Mouse (Mus musculus) limb, embryonic 14.5 days (tissue): ENCODE data around the gene D17Wsu92e. TPM values are rescaled to one million over a fixed set of nuclear protein-coding genes. Genes with fewer than 3 reads are reported as not detected.
A peak's percentile ranks its signal among the peaks of the same experiment; 100 is the strongest.

Source experiments
- ATAC-seq: fragments of 200-750 bp; cut with Nextera tagmentation; 2 replicates; pipeline ENCODE4 v1.8.0; 2017; ENCODE audit warnings: low read depth, moderate number of reproducible peaks, moderate TSS enrichment; ENCODE audit not compliant: low FRiP score
- DNase-seq: peaks from one replicate; pipeline ENCODE4 v3.0.0-alpha.2; 2015; ENCODE audit warnings: low spot score
- H3K27ac ChIP-seq: fragments of 300-500 bp; sonication (generic); replicated peaks from 2 replicates; pipeline ENCODE4 v1.5.1; 2014; ENCODE audit warnings: low read depth, mild to moderate bottlenecking, low read length, moderate library complexity, mixed read lengths
- H3K27me3 ChIP-seq: fragments of 300-500 bp; sonication (generic); 2 replicates; pipeline ENCODE4 v1.6.1; 2014; ENCODE audit warnings: low read length, mixed read lengths; ENCODE audit not compliant: control insufficient read depth, insufficient read depth
- H3K36me3 ChIP-seq: fragments of 300-500 bp; sonication (generic); 2 replicates; pipeline ENCODE4 v1.6.1; 2014; ENCODE audit warnings: mild to moderate bottlenecking, low read length, moderate library complexity, mixed read lengths; ENCODE audit not compliant: control insufficient read depth, insufficient read depth
- H3K4me1 ChIP-seq: fragments of 300-500 bp; sonication (generic); 2 replicates; pipeline ENCODE4 v1.6.1; 2014; ENCODE audit warnings: antibody characterized with exemption, low read length, mixed read lengths; ENCODE audit not compliant: control insufficient read depth, insufficient read depth
- H3K4me2 ChIP-seq: fragments of 300-500 bp; sonication (generic); replicated peaks from 2 replicates; pipeline ENCODE4 v1.6.1; 2014; ENCODE audit warnings: low read depth, mild to moderate bottlenecking, low read length, moderate library complexity; ENCODE audit not compliant: severe bottlenecking
- H3K4me3 ChIP-seq: fragments of 300-500 bp; sonication (generic); replicated peaks from 2 replicates; pipeline ENCODE4 v1.5.1; 2014; ENCODE audit warnings: low read length
- H3K9ac ChIP-seq: fragments of 300-500 bp; sonication (generic); 2 replicates; pipeline ENCODE4 v1.6.1; 2014; ENCODE audit warnings: mild to moderate bottlenecking, low read depth, low read length, moderate library complexity; ENCODE audit not compliant: severe bottlenecking
- H3K9me3 ChIP-seq: fragments of 300-500 bp; sonication (generic); 2 replicates; pipeline ENCODE4 v1.6.1; 2016; ENCODE audit warnings: low read length; ENCODE audit not compliant: control insufficient read depth
- POLR2A ChIP-seq: fragments of 200-500 bp; IDR thresholded peaks from 2 replicates; pipeline ENCODE4 v1.8.0; 2012; ENCODE audit warnings: inconsistent platforms, mild to moderate bottlenecking, moderate library complexity, borderline replicate concordance; ENCODE audit not compliant: insufficient read depth, insufficient read length; ENCODE audit errors: extremely low read depth
- WGBS: fragments of 180-500 bp; shearing (Covaris S2); extraction: QIAGEN DNeasy Blood & Tissue Kit; methylation state at CpG from one replicate; pipeline ENCODE4 v1.1.7; 2014; 5-methylcytosine and 5-hydroxymethylcytosine counted together
- polyA plus RNA-seq, 2 experiments: library from polyadenylated mRNA; depleted of rRNA in 1 of 2; stranded (reverse) in 1 of 2; unstranded in 1 of 2; fragments of >200 nt; fragmentation: Nextera tagmentation in 1 of 2; extraction: Ambion mirVana in 1 of 2; gene quantifications; 2 replicates each; pipeline versions ENCODE4 v1.2.1 to v1.2.3; 2012 to 2014

Gene D17Wsu92e
- polyA plus RNA-seq, 2 experiments = 20.3 to 60.1 TPM

DNA sequence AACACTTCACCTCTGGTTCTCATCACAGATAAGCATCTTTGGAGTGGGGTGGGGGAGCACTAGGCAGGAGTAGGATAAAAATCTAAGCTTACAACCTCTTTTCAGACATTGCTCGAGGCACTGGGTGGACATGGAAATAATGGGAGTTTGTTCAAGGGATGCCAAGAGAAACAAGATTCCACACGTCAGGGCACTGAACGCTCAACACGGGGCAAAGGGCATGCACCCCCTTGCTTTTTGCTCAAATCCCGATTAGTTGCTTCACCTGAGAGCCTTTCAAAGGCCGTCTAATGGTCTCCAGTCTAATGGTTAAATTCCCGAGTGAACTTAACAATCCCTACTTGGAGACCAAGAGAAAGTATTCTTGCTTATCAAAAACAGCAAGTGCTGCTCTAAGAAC is 1.4 kb downstream of the D17Wsu92e start:
- Histone ChIP-seq H3K4me1 (peaks cover 17% of the 10 kb centered on the region), H3K4me3 (peak overlapping the region; percentile 95), H3K27ac (0 out of 2 replicates have a peak overlapping the region, but pooled peaks have one; percentile 81), H3K9ac (peak overlapping the region; percentile 92), H3K9me3 (no peaks in the 10 kb centered on the region), H3K4me2 (peak overlapping the region; percentile 88), H3K36me3 (no peaks in the 10 kb centered on the region), H3K27me3 (no peaks in the 10 kb centered on the region)
- WGBS = 25% methylated on average over 7 of the region's 7 CpGs
- TF ChIP-seq POLR2A = no peak
- ATAC-seq = no peak
- no peak for DNase-seq

DNA sequence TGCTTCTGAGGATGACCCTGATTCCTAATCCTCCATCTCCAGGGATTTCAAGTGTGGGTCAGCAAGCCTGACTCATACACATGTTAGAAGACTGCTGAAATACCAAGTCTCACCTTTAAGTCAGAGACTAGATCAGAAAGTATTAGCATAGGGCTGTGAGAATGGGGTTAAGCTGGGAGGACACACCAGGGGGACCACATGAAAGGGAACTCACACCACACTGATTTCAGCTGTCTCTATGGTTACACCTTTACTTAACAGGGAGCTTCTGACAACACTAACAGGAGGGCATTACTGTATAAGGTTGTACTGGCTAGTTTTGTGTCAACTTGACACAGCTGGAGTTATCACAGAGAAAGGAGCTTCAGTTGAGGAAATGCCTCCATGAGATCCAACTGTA is 5.8 kb downstream of the D17Wsu92e start:
- no peak overlapping the region for H3K4me2 ChIP-seq
- ATAC-seq (no peak), DNase-seq (no peak)
- H3K4me1 ChIP-seq = peaks cover 11% of the 10 kb centered on the region
- H3K9me3 ChIP-seq = no peaks in the 10 kb centered on the region
- no peak overlapping the region for H3K4me3 ChIP-seq
- H3K36me3 ChIP-seq = no peaks in the 10 kb centered on the region
- no peak overlapping the region for H3K27ac ChIP-seq
- no peak for TF ChIP-seq POLR2A
- no peaks in the 10 kb centered on the region for H3K27me3 ChIP-seq
- no peak overlapping the region for H3K9ac ChIP-seq

DNA sequence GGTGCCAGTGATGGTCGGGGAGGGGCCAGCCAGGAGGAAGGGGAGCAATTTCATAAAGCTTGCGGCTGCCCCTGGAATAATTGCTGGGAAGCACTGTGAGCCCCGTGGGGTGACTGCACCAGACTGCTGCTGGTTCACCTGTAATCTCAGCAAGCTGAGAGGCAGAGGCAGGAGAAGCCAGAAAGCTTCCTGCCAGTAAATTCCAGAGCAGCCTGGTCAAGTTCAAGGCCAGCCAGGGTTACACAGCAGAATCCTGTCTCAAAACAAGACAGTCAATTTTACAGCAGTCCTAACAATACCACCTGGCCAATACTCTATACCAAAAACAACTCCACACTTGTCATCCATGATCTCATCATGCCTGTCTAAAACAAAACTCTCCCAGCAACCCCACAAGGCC is 8.5 kb downstream of the D17Wsu92e start:
- H3K4me2 ChIP-seq = no peak overlapping the region
- WGBS = 77% methylated on average over 3 of the region's 3 CpGs
- no peak for TF ChIP-seq POLR2A
- H3K4me3 ChIP-seq = no peak overlapping the region
- H3K4me1 ChIP-seq = peaks cover 4% of the 10 kb centered on the region
- ATAC-seq = no peak
- no peak overlapping the region for H3K9ac ChIP-seq
- H3K27me3 ChIP-seq = no peaks in the 10 kb centered on the region
- H3K9me3 ChIP-seq = no peaks in the 10 kb centered on the region
- no peak overlapping the region for H3K27ac ChIP-seq
- H3K36me3 ChIP-seq = no peaks in the 10 kb centered on the region
- no peak for DNase-seq

DNA sequence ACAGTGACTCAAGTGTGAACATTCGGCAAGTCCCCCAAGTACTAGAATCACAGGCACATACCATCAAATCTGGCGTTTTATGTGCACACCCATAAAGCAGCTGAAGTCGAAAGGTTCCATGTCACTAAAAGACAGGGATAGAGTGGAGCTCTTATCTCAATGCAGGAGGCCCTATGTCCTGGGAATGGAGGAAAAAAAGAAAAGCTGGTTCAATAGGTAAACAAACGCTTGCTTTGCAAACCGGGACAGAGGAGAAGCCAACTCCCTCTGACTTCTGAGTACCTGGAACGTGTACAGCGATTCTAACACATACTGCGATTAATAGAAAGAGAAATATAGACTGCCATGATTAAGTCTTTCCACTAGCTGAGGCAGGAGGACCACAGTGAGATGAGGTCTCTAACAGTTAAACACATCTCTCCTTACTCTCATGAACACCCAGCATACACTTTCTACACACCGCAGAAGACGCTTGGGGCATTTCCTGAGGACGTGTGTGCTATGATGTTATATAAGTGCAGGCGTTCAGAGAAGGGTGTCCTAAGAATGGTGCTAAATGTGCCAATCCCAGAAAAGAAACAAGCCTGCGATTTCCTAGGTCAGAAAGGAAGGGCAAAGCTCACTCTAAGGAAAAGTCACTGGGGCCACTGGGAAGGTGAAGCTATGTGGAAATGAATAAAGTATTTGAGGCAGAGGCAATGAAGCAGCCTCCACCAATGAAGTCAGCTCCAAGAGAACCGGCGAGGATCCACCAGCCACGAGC is 9.7 kb downstream of the D17Wsu92e start:
- H3K27ac ChIP-seq = no peak overlapping the region
- no peak overlapping the region for H3K9ac ChIP-seq
- H3K9me3 ChIP-seq = no peaks in the 10 kb centered on the region
- no peaks in the 10 kb centered on the region for H3K36me3 ChIP-seq
- ATAC-seq = no peak
- DNase-seq = no peak
- H3K4me2 ChIP-seq = no peak overlapping the region
- no peak overlapping the region for H3K4me3 ChIP-seq
- peaks cover 15% of the 10 kb centered on the region for H3K4me1 ChIP-seq
- H3K27me3 ChIP-seq = no peaks in the 10 kb centered on the region
- TF ChIP-seq POLR2A = no peak
- 80% methylated on average over 16 of the region's 16 CpGs for WGBS

DNA sequence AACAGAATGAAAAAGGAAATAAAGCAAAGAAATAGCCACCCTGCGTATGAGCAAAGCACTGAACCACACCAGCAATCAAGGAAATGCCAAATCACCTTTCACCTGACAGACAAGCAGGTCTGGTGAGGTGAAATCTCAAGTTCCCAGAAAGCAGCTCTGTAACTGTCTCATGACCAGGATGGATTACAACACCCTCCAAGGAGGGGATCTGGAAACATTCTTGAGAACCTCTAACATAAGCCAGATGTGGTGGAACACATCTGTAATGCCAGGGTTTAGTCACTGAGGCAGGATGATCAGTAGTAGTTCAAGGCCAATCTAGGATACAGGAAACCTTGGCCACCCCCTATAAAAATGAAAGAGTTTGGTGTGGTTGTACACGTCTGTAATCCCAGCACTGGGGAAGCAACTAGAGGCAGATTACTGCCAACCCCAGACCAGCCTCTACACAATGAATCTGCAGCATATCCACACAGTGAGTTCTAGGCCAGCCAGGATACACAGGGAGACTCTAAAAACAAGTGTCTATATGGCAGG is 12.8 kb downstream of the D17Wsu92e start:
- no peak for TF ChIP-seq POLR2A
- Histone ChIP-seq H3K36me3 (no peaks in the 10 kb centered on the region), H3K4me2 (no peak overlapping the region), H3K9me3 (no peaks in the 10 kb centered on the region), H3K4me3 (no peak overlapping the region), H3K27me3 (no peaks in the 10 kb centered on the region), H3K9ac (no peak overlapping the region), H3K4me1 (peaks cover 18% of the 10 kb centered on the region), H3K27ac (no peak overlapping the region)
- ATAC-seq = no peak
- no peak for DNase-seq
- 25% methylated on average over 2 of the region's 2 CpGs for WGBS
